Mouse (Mus musculus) CH12.LX (cell line): Measurements from ENCODE around the gene Cnnm3. TPM values are rescaled to one million over a fixed set of nuclear protein-coding genes. Genes with fewer than 3 reads are reported as not detected.

Experiments used
- DNase-seq: peaks from one replicate; pipeline ENCODE4 v3.0.0-alpha.2; 2013; ENCODE audit errors: extremely low read depth
- H3K27ac ChIP-seq: 2 replicates; pipeline ENCODE4 v1.5.1; 2012; ENCODE audit warnings: low read depth, mild to moderate bottlenecking, control low read depth, moderate library complexity; ENCODE audit not compliant: insufficient read depth
- H3K27me3 ChIP-seq: replicated peaks from 2 replicates; pipeline ENCODE3; 2012; ENCODE audit warnings: inconsistent platforms
- H3K36me3 ChIP-seq, 2 experiments: replicated peaks in 1 of 2; 2 replicates each; pipeline versions ENCODE3 to v1.6.1; 2012; ENCODE audit warnings: inconsistent platforms in 1 of 2, low read length in 1 of 2, mild to moderate bottlenecking in 1 of 2, mixed read lengths in 1 of 2, moderate library complexity in 1 of 2; ENCODE audit not compliant: control insufficient read depth in 1 of 2, insufficient read depth in 1 of 2
- H3K4me1 ChIP-seq, 2 experiments: 2 replicates each; pipeline ENCODE4 v1.6.1; 2012; ENCODE audit warnings: inconsistent platforms in 1 of 2, moderate library complexity in 1 of 2; ENCODE audit not compliant: insufficient read depth in 2 of 2, control insufficient read depth in 1 of 2
- H3K4me2 ChIP-seq: 2 replicates; pipeline ENCODE4 v1.6.1; 2012; ENCODE audit warnings: low read depth, mild to moderate bottlenecking, control low read depth; ENCODE audit not compliant: poor library complexity, insufficient read depth, severe bottlenecking
- H3K4me3 ChIP-seq, 3 experiments: fragments of 150-350 bp in 1 of 3; sonication (generic) in 1 of 3; replicated peaks in 1 of 3; 2 replicates each; pipeline versions ENCODE3 to v1.5.1; 2011 to 2012; ENCODE audit warnings: low read depth in 2 of 3, low read length in 2 of 3, mild to moderate bottlenecking in 2 of 3, moderate library complexity in 2 of 3, control low read depth in 1 of 3, improper control_type of control experiment in 1 of 3, inconsistent platforms in 1 of 3, mixed read lengths in 1 of 3; ENCODE audit not compliant: poor library complexity in 1 of 3
- H3K79me2 ChIP-seq: replicated peaks from 2 replicates; pipeline ENCODE4 v1.6.1; 2012; ENCODE audit warnings: mild to moderate bottlenecking, moderate library complexity; ENCODE audit not compliant: control insufficient read depth, poor library complexity, insufficient read depth, severe bottlenecking; ENCODE audit errors: extremely low read depth
- H3K9ac ChIP-seq: 2 replicates; pipeline ENCODE4 v1.6.1; 2012; ENCODE audit warnings: low read depth, mild to moderate bottlenecking, control low read depth, moderate library complexity; ENCODE audit not compliant: insufficient read depth
- H3K9me3 ChIP-seq: replicated peaks from 2 replicates; pipeline ENCODE3; 2012; ENCODE audit warnings: low read length, inconsistent platforms, mixed read lengths
- GABPA ChIP-seq: IDR thresholded peaks from 2 replicates; pipeline ENCODE4 v1.6.1; 2012; ENCODE audit warnings: low read depth, low read length, improper control_type of control experiment, inconsistent platforms; ENCODE audit not compliant: insufficient replicate concordance
- IRF4 ChIP-seq: IDR thresholded peaks from 2 replicates; pipeline ENCODE4 v1.6.1; 2014; ENCODE audit warnings: low read depth, mild to moderate bottlenecking, inconsistent platforms, low read length, improper control_type of control experiment
- MEF2A ChIP-seq: IDR thresholded peaks from 2 replicates; pipeline ENCODE4 v1.6.1; 2014; ENCODE audit warnings: low read depth, mild to moderate bottlenecking, inconsistent platforms, low read length, improper control_type of control experiment, borderline replicate concordance
- MYC ChIP-seq: IDR thresholded peaks from 2 replicates; pipeline ENCODE4 v1.6.1; 2011; ENCODE audit warnings: low read depth, mild to moderate bottlenecking, improper control_type of control experiment, low read length
- POLR2AphosphoS2 ChIP-seq: IDR thresholded peaks from 2 replicates; pipeline ENCODE4 v1.6.1; 2011; ENCODE audit warnings: low read depth, low read length, improper control_type of control experiment
- TBP ChIP-seq: conservative IDR thresholded peaks from 2 replicates; pipeline ENCODE4 v1.6.1; 2011; ENCODE audit warnings: low read depth, low read length, improper control_type of control experiment
- TCF12 ChIP-seq: IDR thresholded peaks from 2 replicates; pipeline ENCODE4 v1.6.1; 2014; ENCODE audit warnings: low read depth, mild to moderate bottlenecking, inconsistent platforms, low read length, improper control_type of control experiment
- UBTF ChIP-seq: IDR thresholded peaks from 2 replicates; pipeline ENCODE4 v1.6.1; 2012; ENCODE audit warnings: low read depth, mild to moderate bottlenecking, inconsistent platforms, low read length, improper control_type of control experiment, moderate library complexity
- USF2 ChIP-seq: conservative IDR thresholded peaks from 2 replicates; pipeline ENCODE4 v1.6.1; 2011; ENCODE audit warnings: low read depth, low read length, improper control_type of control experiment
- ZNF384 ChIP-seq: IDR thresholded peaks from 2 replicates; pipeline ENCODE4 v1.6.1; 2012; ENCODE audit warnings: low read depth, low read length, improper control_type of control experiment, inconsistent platforms
- dilution Hi-C: fragments of 300-500 bp; cut with MboI; formaldehyde crosslinking; loops from 2 replicates; pipeline ENCODE4 v1.14.3; 2020; ENCODE audit warnings: low sequenced_read_pairs; ENCODE audit not compliant: extremely low pct_unique_long_range_greater_than_20kb, extremely low pct_ligation_motif_present
- in situ Hi-C: fragments of 300-500 bp; cut with MboI; formaldehyde crosslinking; loops from 3 replicates; pipeline ENCODE4 v1.14.3; 2019; ENCODE audit warnings: low sequenced_read_pairs, low pct_ligation_motif_present, low pct_unique_long_range_greater_than_20kb, mixed read lengths
- polyA plus RNA-seq: library from polyadenylated mRNA; unstranded; fragments of >175 nt; gene quantifications from 2 replicates; pipeline ENCODE4 v1.2.1, GENCODE M21; 2012; ENCODE audit warnings: low read depth; ENCODE audit not compliant: insufficient read length
- total RNA-seq, 2 experiments: library from RNA; depleted of rRNA; stranded (reverse); fragments of 300-350 nt in 1 of 2; fragments of >200 nt in 1 of 2; gene quantifications; 2 replicates each; pipeline ENCODE4 v1.2.3; 2012 to 2014

Cnnm3 gene
- total and polyA plus RNA-seq, 3 experiments = 3.0 to 9.2 (median 8.8) TPM

GRCm38 (mm10) chr1:36566425-36566824 is 54.8 kb downstream of the Cnnm3 start:
- H3K9ac ChIP-seq = no peak overlapping the region
- dilution Hi-C loops = no loop called here
- in situ Hi-C loops = loop anchor here (5.0 kb wide), 1 partner anchor 36 kb away; no protein-coding TSS in a partner anchor
- no peaks in the 10 kb centered on the region for H3K79me2 ChIP-seq
- no peak overlapping the region for H3K4me3 ChIP-seq
- no peaks in the 10 kb centered on the region for H3K36me3 ChIP-seq
- no peaks in the 10 kb centered on the region for H3K9me3 ChIP-seq
- no peaks in the 10 kb centered on the region for H3K27me3 ChIP-seq
- no peak overlapping the region for H3K27ac ChIP-seq
- H3K4me1 ChIP-seq = peaks cover 20 to 56% of the 10 kb centered on the region in 2 experiments
- H3K4me2 ChIP-seq = no peak overlapping the region
- DNase-seq = peak; percentile 33
- 0 out of 2 replicates have a peak, but pooled peaks have one; percentile 3 for TF ChIP-seq IRF4
- TF ChIP-seq MYC = no peak
- 0 out of 2 replicates have a peak, but pooled peaks have one; percentile 5 for TF ChIP-seq ZNF384
- no peak for TF ChIP-seq UBTF
- TF ChIP-seq, all 38 proteins: peak for 2

DNA sequence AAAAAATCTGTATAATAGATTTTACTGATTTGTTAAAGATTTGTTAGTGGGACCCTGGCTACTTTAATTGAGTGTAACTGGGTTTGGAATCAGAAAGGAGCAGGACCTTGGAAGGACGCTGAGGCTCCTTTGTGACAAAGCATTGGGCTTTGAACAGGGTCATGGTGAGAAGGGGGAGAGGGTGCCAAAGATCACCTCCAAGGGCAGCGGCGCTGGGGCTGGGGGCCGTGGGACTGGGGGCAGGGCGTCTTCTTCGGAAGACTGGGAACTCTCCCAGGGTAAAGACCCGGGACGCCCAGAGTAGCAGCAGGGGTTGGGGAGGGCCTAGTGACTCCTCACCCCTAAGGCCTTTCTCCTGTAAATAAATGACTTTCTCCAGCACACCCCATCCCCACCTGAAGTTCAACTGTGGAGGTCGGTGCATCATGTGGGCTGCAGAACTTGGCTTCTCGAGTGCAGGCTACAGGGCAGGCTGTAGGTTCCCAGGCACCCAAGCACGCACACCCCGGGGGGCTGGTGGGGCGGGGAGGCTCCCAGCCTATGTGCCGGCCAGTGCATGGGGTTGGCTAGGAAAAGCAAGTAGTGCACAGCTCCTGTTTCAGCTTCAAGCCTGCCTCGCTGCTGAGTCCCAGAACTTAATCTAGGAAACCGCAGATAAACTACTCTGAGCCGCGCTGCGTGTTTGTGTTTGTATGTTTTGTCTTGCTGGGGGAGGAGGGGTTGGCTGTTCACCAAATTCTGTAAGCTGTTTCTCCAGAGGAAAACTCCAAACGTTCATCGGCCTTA is 56.3 kb downstream of the Cnnm3 start:
- H3K9ac ChIP-seq = no peak overlapping the region
- no peak overlapping the region for H3K4me2 ChIP-seq
- no peaks in the 10 kb centered on the region for H3K79me2 ChIP-seq
- H3K4me1 ChIP-seq = peaks cover 22 to 63% of the 10 kb centered on the region in 2 experiments
- dilution Hi-C loops (no loop called here), in situ Hi-C loops (loop anchor here (5.0 kb wide), 1 partner anchor 34 kb away; no protein-coding TSS in a partner anchor)
- no peak overlapping the region for H3K27ac ChIP-seq
- no peak for DNase-seq
- TF ChIP-seq TCF12 (no peak), TBP (no peak), GABPA (no peak), USF2 (no peak), ZNF384 (no peak), POLR2AphosphoS2 (no peak), MEF2A (no peak)
- H3K4me3 ChIP-seq = no peak overlapping the region
- no peaks in the 10 kb centered on the region for H3K36me3 ChIP-seq
- no peaks in the 10 kb centered on the region for H3K27me3 ChIP-seq
- H3K9me3 ChIP-seq = no peaks in the 10 kb centered on the region

GRCm38 (mm10) chr1:36568776-36569175 is 57.1 kb downstream of the Cnnm3 start:
- Histone ChIP-seq H3K4me1 (peaks cover 22 to 59% of the 10 kb centered on the region in 2 experiments), H3K27me3 (no peaks in the 10 kb centered on the region), H3K27ac (no peak overlapping the region)
- no peak for TF ChIP-seq MEF2A
- TF ChIP-seq, all 38 proteins: peak for 0
- H3K36me3 ChIP-seq = no peaks in the 10 kb centered on the region
- H3K4me3 ChIP-seq = no peak overlapping the region
- H3K4me2 ChIP-seq = no peak overlapping the region
- H3K9ac ChIP-seq = no peak overlapping the region
- no peaks in the 10 kb centered on the region for H3K9me3 ChIP-seq
- in situ Hi-C loops = loop anchor here (5.0 kb wide), 1 partner anchor 34 kb away; no protein-coding TSS in a partner anchor
- DNase-seq = no peak
- no peaks in the 10 kb centered on the region for H3K79me2 ChIP-seq
- dilution Hi-C loops = no loop called here
